Mouse (Mus musculus) liver, embryonic 11.5 days (tissue): ENCODE results near the gene Tsc22d4. TPM values are rescaled to one million over a fixed set of nuclear protein-coding genes. Genes with fewer than 3 reads are reported as not detected.

Experiments used
- ATAC-seq: fragments of 200-750 bp; cut with Nextera tagmentation; replicated peaks from 2 replicates; pipeline ENCODE4 v1.8.0; 2017; ENCODE audit warnings: moderate number of reproducible peaks, mild to moderate bottlenecking, moderate TSS enrichment, moderate library complexity; ENCODE audit not compliant: low FRiP score
- DNase-seq: peaks from one replicate; pipeline ENCODE4 v3.0.0-alpha.2; 2017; ENCODE audit warnings: low spot score
- H3K27ac ChIP-seq: fragments of 300-500 bp; sonication (generic); 2 replicates; pipeline ENCODE4 v1.5.1; 2014; ENCODE audit warnings: mild to moderate bottlenecking, low read depth, low read length, control low read depth
- H3K27me3 ChIP-seq: fragments of 300-500 bp; sonication (generic); replicated peaks from 2 replicates; pipeline ENCODE4 v1.6.1; 2014; ENCODE audit warnings: low read length, mixed read lengths; ENCODE audit not compliant: control insufficient read depth, insufficient read depth
- H3K36me3 ChIP-seq: fragments of 300-500 bp; sonication (generic); 2 replicates; pipeline ENCODE4 v1.6.1; 2014; ENCODE audit warnings: mild to moderate bottlenecking, low read length, moderate library complexity, mixed read lengths; ENCODE audit not compliant: control insufficient read depth, insufficient read depth
- H3K4me1 ChIP-seq: fragments of 300-500 bp; sonication (generic); replicated peaks from 2 replicates; pipeline ENCODE4 v1.6.1; 2014; ENCODE audit warnings: low read length, mixed read lengths; ENCODE audit not compliant: control insufficient read depth, insufficient read depth
- H3K4me2 ChIP-seq: fragments of 300-500 bp; sonication (generic); 2 replicates; pipeline ENCODE4 v1.6.1; 2014; ENCODE audit warnings: mild to moderate bottlenecking, control low read depth, moderate library complexity
- H3K4me3 ChIP-seq: fragments of 300-500 bp; sonication (generic); 2 replicates; pipeline ENCODE4 v1.5.1; 2014; ENCODE audit warnings: low read depth, low read length, control low read depth
- H3K9ac ChIP-seq: fragments of 300-500 bp; sonication (generic); 2 replicates; pipeline ENCODE4 v1.6.1; 2014; ENCODE audit warnings: low read depth, low read length, control low read depth
- H3K9me3 ChIP-seq: fragments of 300-500 bp; sonication (generic); 2 replicates; pipeline ENCODE4 v1.6.1; 2016; ENCODE audit warnings: low read length, inconsistent platforms, mixed read lengths; ENCODE audit not compliant: control insufficient read depth
- WGBS: fragments of 180-500 bp; shearing (Covaris S2); extraction: QIAGEN DNeasy Blood & Tissue Kit; methylation state at CpG from one replicate; pipeline ENCODE4 v1.1.7; 2014; 5-methylcytosine and 5-hydroxymethylcytosine counted together
- polyA plus RNA-seq: library from polyadenylated mRNA; unstranded; fragments of >200 nt; fragmentation: Nextera tagmentation; extraction: Ambion mirVana; gene quantifications from 2 replicates; pipeline ENCODE4 v1.2.1, GENCODE M21; 2014

Tsc22d4 gene
- polyA plus RNA-seq, 1 experiment from 2014 or later = 134 TPM

GRCm38 (mm10) chr5:137788171-137788570 is 42.6 kb downstream of the Tsc22d4 start:
- Histone ChIP-seq H3K4me1 (peaks cover 20% of the 10 kb centered on the region), H3K9me3 (no peaks in the 10 kb centered on the region), H3K27ac (no peak overlapping the region), H3K27me3 (no peaks in the 10 kb centered on the region), H3K4me2 (peak overlapping the region; percentile 92), H3K9ac (no peak overlapping the region), H3K36me3 (peaks cover 5% of the 10 kb centered on the region), H3K4me3 (peak overlapping the region; percentile 92; the same call in 1 of the 2 replicates)
- ATAC-seq (no peak), DNase-seq (no peak)
- 65% methylated on average over 23 of the region's 24 CpGs for WGBS

- Histone ChIP-seq H3K36me3 (peaks cover 5% of the 10 kb centered on the region), H3K9me3 (no peaks in the 10 kb centered on the region), H3K4me3 (no peak overlapping the region), H3K27ac (no peak overlapping the region), H3K4me2 (no peak overlapping the region), H3K27me3 (no peaks in the 10 kb centered on the region), H3K4me1 (peaks cover 14% of the 10 kb centered on the region), H3K9ac (no peak overlapping the region)
- DNase-seq = no peak
- no peak for ATAC-seq
- WGBS = 93% methylated on average over 2 of the region's 2 CpGs
Observed at GRCm38 (mm10) chr5:137788946-137789531, 43.5 kb downstream of the Tsc22d4 start.

- no peak for ATAC-seq
- Histone ChIP-seq H3K9me3 (no peaks in the 10 kb centered on the region), H3K4me3 (no peak overlapping the region), H3K27me3 (no peaks in the 10 kb centered on the region), H3K4me2 (no peak overlapping the region), H3K9ac (no peak overlapping the region), H3K27ac (no peak overlapping the region), H3K4me1 (0 out of 2 replicates have a peak, but pooled peaks cover 2% of the 10 kb centered on the region), H3K36me3 (no peaks in the 10 kb centered on the region)
- DNase-seq = no peak
Observed at GRCm38 (mm10) chr5:137791553-137791952, 46.0 kb downstream of the Tsc22d4 start.

- Histone ChIP-seq H3K4me2 (no peak overlapping the region), H3K9me3 (no peaks in the 10 kb centered on the region), H3K27me3 (no peaks in the 10 kb centered on the region), H3K27ac (no peak overlapping the region), H3K36me3 (no peaks in the 10 kb centered on the region), H3K9ac (no peak overlapping the region), H3K4me1 (no peaks in the 10 kb centered on the region), H3K4me3 (no peak overlapping the region)
- WGBS = 69% methylated on average over 3 of the region's 3 CpGs
- ATAC-seq (no peak), DNase-seq (no peak)
Observed at GRCm38 (mm10) chr5:137796606-137797005, 51.1 kb downstream of the Tsc22d4 start.

- no peaks in the 10 kb centered on the region for H3K36me3 ChIP-seq
- 62% methylated on average over 3 of the region's 3 CpGs for WGBS
- ATAC-seq (no peak), DNase-seq (no peak)
- H3K4me1 ChIP-seq = no peaks in the 10 kb centered on the region
- no peak overlapping the region for H3K27ac ChIP-seq
- H3K4me2 ChIP-seq = no peak overlapping the region
- no peak overlapping the region for H3K9ac ChIP-seq
- no peaks in the 10 kb centered on the region for H3K9me3 ChIP-seq
- no peak overlapping the region for H3K4me3 ChIP-seq
- H3K27me3 ChIP-seq = no peaks in the 10 kb centered on the region
Observed at GRCm38 (mm10) chr5:137800917-137801316, 55.4 kb downstream of the Tsc22d4 start.

- DNase-seq = no peak
- Histone ChIP-seq H3K27ac (no peak overlapping the region), H3K27me3 (no peaks in the 10 kb centered on the region), H3K9ac (no peak overlapping the region), H3K9me3 (no peaks in the 10 kb centered on the region), H3K36me3 (no peaks in the 10 kb centered on the region), H3K4me2 (no peak overlapping the region), H3K4me3 (no peak overlapping the region), H3K4me1 (no peaks in the 10 kb centered on the region)
- no peak for ATAC-seq
- WGBS = 49% methylated on average over 1 of the region's 1 CpGs
Observed at GRCm38 (mm10) chr5:137806158-137806557, 60.6 kb downstream of the Tsc22d4 start.

- Histone ChIP-seq H3K27me3 (no peaks in the 10 kb centered on the region), H3K36me3 (no peaks in the 10 kb centered on the region), H3K27ac (no peak overlapping the region), H3K4me2 (no peak overlapping the region), H3K9me3 (no peaks in the 10 kb centered on the region), H3K4me3 (no peak overlapping the region), H3K4me1 (no peaks in the 10 kb centered on the region), H3K9ac (no peak overlapping the region)
- DNase-seq (no peak), ATAC-seq (no peak)
- WGBS = 83% methylated on average over 5 of the region's 5 CpGs
Observed at GRCm38 (mm10) chr5:137808316-137808715, 62.8 kb downstream of the Tsc22d4 start.

- DNase-seq (no peak), ATAC-seq (no peak)
- no peaks in the 10 kb centered on the region for H3K9me3 ChIP-seq
- 62% methylated on average over 4 of the region's 4 CpGs for WGBS
- H3K4me3 ChIP-seq = no peak overlapping the region
- H3K9ac ChIP-seq = no peak overlapping the region
- H3K36me3 ChIP-seq = no peaks in the 10 kb centered on the region
- H3K4me2 ChIP-seq = no peak overlapping the region
- no peaks in the 10 kb centered on the region for H3K27me3 ChIP-seq
- no peak overlapping the region for H3K27ac ChIP-seq
- no peaks in the 10 kb centered on the region for H3K4me1 ChIP-seq
Observed at GRCm38 (mm10) chr5:137817466-137818222, 72.1 kb downstream of the Tsc22d4 start.
